Mouse (Mus musculus) heart, embryonic 11.5 days (tissue): ENCODE results near the gene Sh3gl3. TPM values are rescaled to one million over a fixed set of nuclear protein-coding genes. Genes with fewer than 3 reads are reported as not detected.

ENCODE experiments used
- ATAC-seq: fragments of 200-750 bp; cut with Nextera tagmentation; replicated peaks from 2 replicates; pipeline ENCODE4 v1.8.0; 2017; ENCODE audit warnings: moderate library complexity; ENCODE audit not compliant: insufficient number of reproducible peaks, low FRiP score, low TSS enrichment
- H3K27ac ChIP-seq: fragments of 300-500 bp; sonication (generic); 2 replicates; pipeline ENCODE4 v1.5.1; 2014; ENCODE audit warnings: mild to moderate bottlenecking, low read depth, low read length
- H3K27me3 ChIP-seq: fragments of 300-500 bp; sonication (generic); 2 replicates; pipeline ENCODE4 v1.6.1; 2014; ENCODE audit warnings: mild to moderate bottlenecking, low read length, mixed read lengths; ENCODE audit not compliant: control insufficient read depth, insufficient read depth
- H3K36me3 ChIP-seq: fragments of 300-500 bp; sonication (generic); 2 replicates; pipeline ENCODE4 v1.6.1; 2014; ENCODE audit warnings: mild to moderate bottlenecking, low read length, moderate library complexity, mixed read lengths; ENCODE audit not compliant: control insufficient read depth, insufficient read depth
- H3K4me1 ChIP-seq: fragments of 300-500 bp; sonication (generic); 2 replicates; pipeline ENCODE4 v1.6.1; 2014; ENCODE audit warnings: low read length; ENCODE audit not compliant: control insufficient read depth, insufficient read depth
- H3K4me2 ChIP-seq: fragments of 300-500 bp; sonication (generic); 2 replicates; pipeline ENCODE4 v1.6.1; 2014; ENCODE audit warnings: mild to moderate bottlenecking, moderate library complexity
- H3K4me3 ChIP-seq: fragments of 300-500 bp; sonication (generic); 2 replicates; pipeline ENCODE4 v1.5.1; 2014; ENCODE audit warnings: low read depth, low read length
- H3K9ac ChIP-seq: fragments of 300-500 bp; sonication (generic); 2 replicates; pipeline ENCODE4 v1.6.1; 2014; ENCODE audit warnings: mild to moderate bottlenecking, low read depth, low read length, moderate library complexity
- H3K9me3 ChIP-seq: fragments of 300-500 bp; sonication (generic); replicated peaks from 2 replicates; pipeline ENCODE4 v1.6.1; 2016; ENCODE audit warnings: low read length; ENCODE audit not compliant: control insufficient read depth
- WGBS: fragments of 180-500 bp; shearing (Covaris S2); extraction: QIAGEN DNeasy Blood & Tissue Kit; methylation state at CpG from one replicate; pipeline ENCODE4 v1.1.7; 2014; ENCODE audit not compliant: insufficient replicate concordance; 5-methylcytosine and 5-hydroxymethylcytosine counted together
- polyA plus RNA-seq: library from polyadenylated mRNA; unstranded; fragments of >200 nt; fragmentation: Nextera tagmentation; extraction: Ambion mirVana; gene quantifications from 2 replicates; pipeline ENCODE4 v1.2.1, GENCODE M21; 2014

Gene Sh3gl3
- polyA plus RNA-seq, 1 experiment from 2014 or later: 5.8 TPM

- Histone ChIP-seq H3K4me3 (no peak overlapping the region), H3K27ac (no peak overlapping the region), H3K4me2 (no peak overlapping the region), H3K9me3 (no peaks in the 10 kb centered on the region), H3K4me1 (no peaks in the 10 kb centered on the region), H3K36me3 (no peaks in the 10 kb centered on the region), H3K9ac (no peak overlapping the region), H3K27me3 (no peaks in the 10 kb centered on the region)
- WGBS: 43% methylated on average over 5 of the region's 5 CpGs
- no peak for ATAC-seq
These were observed 154.2 kb downstream of the Sh3gl3 start for GRCm38 (mm10) chr7:82327881-82328280.

GRCm38 (mm10) chr7:82329831-82330230, 156.2 kb downstream of the Sh3gl3 start:
- Histone ChIP-seq H3K4me3 (no peak overlapping the region), H3K27ac (no peak overlapping the region), H3K4me1 (no peaks in the 10 kb centered on the region), H3K36me3 (no peaks in the 10 kb centered on the region), H3K9ac (no peak overlapping the region), H3K9me3 (no peaks in the 10 kb centered on the region), H3K4me2 (no peak overlapping the region), H3K27me3 (peaks cover 16% of the 10 kb centered on the region)
- no peak for ATAC-seq
- WGBS: 56% methylated on average over 4 of the region's 4 CpGs

GRCm38 (mm10) chr7:82330860-82331259, 157.2 kb downstream of the Sh3gl3 start:
- Histone ChIP-seq H3K36me3 (no peaks in the 10 kb centered on the region), H3K27me3 (peaks cover 27% of the 10 kb centered on the region), H3K4me2 (no peak overlapping the region), H3K27ac (no peak overlapping the region), H3K9ac (no peak overlapping the region), H3K4me1 (peaks cover 2% of the 10 kb centered on the region; the same call in 1 of the 2 replicates), H3K9me3 (no peaks in the 10 kb centered on the region), H3K4me3 (no peak overlapping the region)
- 64% methylated on average over 6 of the region's 6 CpGs for WGBS
- no peak for ATAC-seq

GRCm38 (mm10) chr7:82334000-82334399, 160.4 kb downstream of the Sh3gl3 start:
- Histone ChIP-seq H3K27me3 (peaks cover 54% of the 10 kb centered on the region), H3K9me3 (no peaks in the 10 kb centered on the region), H3K4me3 (no peak overlapping the region), H3K9ac (no peak overlapping the region), H3K36me3 (no peaks in the 10 kb centered on the region), H3K4me1 (peaks cover 8% of the 10 kb centered on the region; the same call in 1 of the 2 replicates), H3K27ac (no peak overlapping the region), H3K4me2 (no peak overlapping the region)
- 81% methylated on average over 1 of the region's 1 CpGs for WGBS
- ATAC-seq: no peak

GRCm38 (mm10) chr7:82335211-82336121, 161.8 kb downstream of the Sh3gl3 start, which contains the start of gene Adamtsl3:
TSS of gene Adamtsl3 (plus strand) at chr7:82335694.
- ATAC-seq: 0 out of 2 replicates have a peak, but pooled peaks have one; percentile 26
- under 1% methylated on average over 94 of the region's 95 CpGs for WGBS

GRCm38 (mm10) chr7:82336132-82336531, 162.5 kb downstream of the Sh3gl3 start:
- Histone ChIP-seq H3K4me1 (peaks cover 8% of the 10 kb centered on the region; the same call in 1 of the 2 replicates), H3K4me3 (peak overlapping the region; percentile 56), H3K36me3 (no peaks in the 10 kb centered on the region), H3K9ac (no peak overlapping the region), H3K4me2 (peak overlapping the region; percentile 92), H3K9me3 (no peaks in the 10 kb centered on the region), H3K27ac (no peak overlapping the region), H3K27me3 (peaks cover 54% of the 10 kb centered on the region)
- no peak; the same call in 1 of the 2 replicates for ATAC-seq
- under 1% methylated on average over 34 of the region's 34 CpGs for WGBS

More at GRCm38 (mm10) chr7:82335211-82336121, 161.8 kb downstream of the Sh3gl3 start, which contains the start of gene Adamtsl3:
- Histone ChIP-seq H3K4me2 (peak within 1 kb of the TSS; percentile 92), H3K27me3 (peaks cover 54% of the 10 kb centered on the region), H3K4me3 (peak within 1 kb of the TSS; percentile 56), H3K27ac (no peak within 1 kb of the TSS), H3K9ac (peak within 1 kb of the TSS; percentile 46), H3K36me3 (no peaks in the 10 kb centered on the region), H3K9me3 (no peaks in the 10 kb centered on the region), H3K4me1 (peaks cover 8% of the 10 kb centered on the region; the same call in 1 of the 2 replicates)

- H3K36me3 ChIP-seq: no peaks in the 10 kb centered on the region
- WGBS: 79% methylated on average over 9 of the region's 9 CpGs
- H3K4me3 ChIP-seq: no peak overlapping the region
- no peak overlapping the region for H3K9ac ChIP-seq
- H3K27ac ChIP-seq: no peak overlapping the region
- H3K9me3 ChIP-seq: no peaks in the 10 kb centered on the region
- H3K27me3 ChIP-seq: peaks cover 54% of the 10 kb centered on the region
- no peak for ATAC-seq
- H3K4me1 ChIP-seq: peaks cover 11% of the 10 kb centered on the region
- H3K4me2 ChIP-seq: no peak overlapping the region
These were observed 164.5 kb downstream of the Sh3gl3 start for GRCm38 (mm10) chr7:82338121-82338520.

- 79% methylated on average over 4 of the region's 4 CpGs for WGBS
- Histone ChIP-seq H3K9ac (no peak overlapping the region), H3K9me3 (no peaks in the 10 kb centered on the region), H3K27ac (no peak overlapping the region), H3K4me1 (peaks cover 11% of the 10 kb centered on the region), H3K27me3 (peaks cover 51% of the 10 kb centered on the region), H3K4me2 (no peak overlapping the region), H3K36me3 (no peaks in the 10 kb centered on the region), H3K4me3 (no peak overlapping the region)
- ATAC-seq: no peak
These were observed 164.9 kb downstream of the Sh3gl3 start for GRCm38 (mm10) chr7:82338532-82338931.
